Mouse (Mus musculus): ENCODE data around the gene Ufm1. TPM values are rescaled to one million over a fixed set of nuclear protein-coding genes. Genes with fewer than 3 reads are reported as not detected.
A peak's percentile ranks its signal among the peaks of the same experiment; 100 is the strongest.

Ufm1 gene
- total RNA-seq (2014; rRNA removed) (41.2 and 42.7 TPM in 2 replicates), polyA plus RNA-seq (2015; fragmentation: Nextera tagmentation; extraction: Ambion mirVana) (108 and 117 TPM in 2 replicates)

GRCm38 (mm10) chr3:53863383-53864220 lies at the start of gene Ufm1:
TSS of gene Ufm1 (minus strand) at chr3:53863830.
- H3K9ac ChIP-seq, result peak within 1 kb of the TSS; percentile 70
- H3K27me3 ChIP-seq (ENCODE audit: insufficient read depth, low read length), result no peaks in the 10 kb centered on the region
- no peak for TF ChIP-seq CTCF (IDR thresholded peaks at IDR 0.05; ENCODE audit: low read depth)
- DNase-seq, result peak; percentile 96
- WGBS, result under 1% methylated on average over 58 of the region's 58 CpGs
- H3K36me3 ChIP-seq (ENCODE audit: insufficient read depth), result peaks cover 22% of the 10 kb centered on the region
- peak; percentile 99 for ATAC-seq
- peak within 1 kb of the TSS; percentile 66; the same call in 1 of the 2 replicates for H3K27ac ChIP-seq (ENCODE audit: low read depth, low read length)
- H3K4me3 ChIP-seq (ENCODE audit: low read depth, low read length), result peak within 1 kb of the TSS; percentile 83
- 0 out of 2 replicates have a peak, but pooled peaks cover 7% of the 10 kb centered on the region for H3K4me1 ChIP-seq (ENCODE audit: insufficient read depth)
- H3K4me2 ChIP-seq (ENCODE audit: low read depth), result peak within 1 kb of the TSS; percentile 69
- H3K9me3 ChIP-seq (ENCODE audit: low read length), result no peaks in the 10 kb centered on the region

GRCm38 (mm10) chr3:53890619-53891540 lies 27.2 kb upstream of the Ufm1 start:
- 52% methylated on average over 12 of the region's 12 CpGs for WGBS
- peak; percentile 85 for DNase-seq

GRCm38 (mm10) chr3:53871596-53871995 lies 8.0 kb upstream of the Ufm1 start:
- Histone ChIP-seq H3K9me3 (ENCODE audit: low read length) (no peaks in the 10 kb centered on the region), H3K4me2 (ENCODE audit: low read depth) (no peak overlapping the region), H3K27ac (ENCODE audit: low read depth, low read length) (no peak overlapping the region), H3K4me3 (ENCODE audit: low read depth, low read length) (no peak overlapping the region), H3K9ac (no peak overlapping the region), H3K36me3 (ENCODE audit: insufficient read depth) (no peaks in the 10 kb centered on the region), H3K27me3 (ENCODE audit: insufficient read depth, low read length) (no peaks in the 10 kb centered on the region), H3K4me1 (ENCODE audit: insufficient read depth) (no peaks in the 10 kb centered on the region)
- DNase-seq, result no peak
- ATAC-seq, result no peak
- no peak for TF ChIP-seq CTCF (IDR thresholded peaks at IDR 0.05; ENCODE audit: low read depth)
- WGBS, result 95% methylated on average over 1 of the region's 1 CpGs

More at GRCm38 (mm10) chr3:53890619-53891540, 27.2 kb upstream of the Ufm1 start:
- TF ChIP-seq CTCF (IDR thresholded peaks at IDR 0.05; ENCODE audit: low read depth), result no peak
- Histone ChIP-seq H3K9ac (no peak overlapping the region), H3K4me2 (ENCODE audit: low read depth) (no peak overlapping the region), H3K27ac (ENCODE audit: low read depth, low read length) (peak overlapping the region; percentile 69), H3K4me3 (ENCODE audit: low read depth, low read length) (no peak overlapping the region), H3K36me3 (ENCODE audit: insufficient read depth) (no peaks in the 10 kb centered on the region), H3K27me3 (ENCODE audit: insufficient read depth, low read length) (no peaks in the 10 kb centered on the region), H3K4me1 (ENCODE audit: insufficient read depth) (0 out of 2 replicates have a peak, but pooled peaks cover 3% of the 10 kb centered on the region), H3K9me3 (ENCODE audit: low read length) (no peaks in the 10 kb centered on the region)
- peak; percentile 91 for ATAC-seq

GRCm38 (mm10) chr3:53870482-53870881 lies 6.9 kb upstream of the Ufm1 start:
- no peak for DNase-seq
- Histone ChIP-seq H3K9ac (no peak overlapping the region), H3K27ac (ENCODE audit: low read depth, low read length) (no peak overlapping the region), H3K4me2 (ENCODE audit: low read depth) (no peak overlapping the region), H3K27me3 (ENCODE audit: insufficient read depth, low read length) (no peaks in the 10 kb centered on the region), H3K36me3 (ENCODE audit: insufficient read depth) (no peaks in the 10 kb centered on the region), H3K4me1 (ENCODE audit: insufficient read depth) (no peaks in the 10 kb centered on the region), H3K4me3 (ENCODE audit: low read depth, low read length) (no peak overlapping the region), H3K9me3 (ENCODE audit: low read length) (no peaks in the 10 kb centered on the region)
- TF ChIP-seq CTCF (IDR thresholded peaks at IDR 0.05; ENCODE audit: low read depth), result no peak
- no peak for ATAC-seq
- 86% methylated on average over 6 of the region's 6 CpGs for WGBS

- 5% methylated on average over 1 of the region's 1 CpGs for WGBS
- Histone ChIP-seq H3K27ac (ENCODE audit: low read depth, low read length) (no peak overlapping the region), H3K9me3 (ENCODE audit: low read length) (no peaks in the 10 kb centered on the region), H3K36me3 (ENCODE audit: insufficient read depth) (no peaks in the 10 kb centered on the region), H3K9ac (no peak overlapping the region), H3K27me3 (ENCODE audit: insufficient read depth, low read length) (no peaks in the 10 kb centered on the region), H3K4me2 (ENCODE audit: low read depth) (no peak overlapping the region), H3K4me1 (ENCODE audit: insufficient read depth) (0 out of 2 replicates have a peak, but pooled peaks cover 3% of the 10 kb centered on the region), H3K4me3 (ENCODE audit: low read depth, low read length) (no peak overlapping the region)
- no peak for DNase-seq
- TF ChIP-seq CTCF (IDR thresholded peaks at IDR 0.05; ENCODE audit: low read depth), result no peak
- no peak for ATAC-seq
Measured at GRCm38 (mm10) chr3:53869263-53869662, 5.6 kb upstream of the Ufm1 start.

GRCm38 (mm10) chr3:53868212-53868611 lies 4.6 kb upstream of the Ufm1 start:
- Histone ChIP-seq H3K9me3 (ENCODE audit: low read length) (no peaks in the 10 kb centered on the region), H3K27me3 (ENCODE audit: insufficient read depth, low read length) (no peaks in the 10 kb centered on the region), H3K36me3 (ENCODE audit: insufficient read depth) (no peaks in the 10 kb centered on the region), H3K4me2 (ENCODE audit: low read depth) (no peak overlapping the region), H3K27ac (ENCODE audit: low read depth, low read length) (no peak overlapping the region), H3K4me1 (ENCODE audit: insufficient read depth) (0 out of 2 replicates have a peak, but pooled peaks cover 4% of the 10 kb centered on the region), H3K4me3 (ENCODE audit: low read depth, low read length) (no peak overlapping the region), H3K9ac (no peak overlapping the region)
- ATAC-seq (no peak), DNase-seq (no peak)
- WGBS, result 81% methylated on average over 4 of the region's 4 CpGs
- TF ChIP-seq CTCF (IDR thresholded peaks at IDR 0.05; ENCODE audit: low read depth), result no peak

All from forebrain, postnatal 0 days (tissue).